Mouse (Mus musculus): ENCODE measurements around the gene Tgds. TPM values are rescaled to one million over a fixed set of nuclear protein-coding genes. Genes with fewer than 3 reads are reported as not detected.
A peak's percentile ranks its signal among the peaks of the same experiment; 100 is the strongest.
"Not testable (repeated sequence)": the region's sequence is repeated elsewhere in the genome, so short reads cannot be mapped to it uniquely, and the experiment has no call there.

Gene Tgds
- polyA plus RNA-seq, 1 experiment from 2014 or later = 36.7 TPM

- Histone ChIP-seq H3K9ac (peak overlapping the region; percentile 70), H3K36me3 (peaks cover 32% of the 10 kb centered on the region), H3K9me3 (replicated peaks) (no peaks in the 10 kb centered on the region; the same call in 1 of the 2 replicates), H3K27me3 (no peaks in the 10 kb centered on the region), H3K4me3 (replicated peaks) (peak overlapping the region; percentile 78), H3K4me2 (peak overlapping the region; percentile 86), H3K4me1 (peaks cover 13% of the 10 kb centered on the region), H3K27ac (no peak overlapping the region)
- ATAC-seq (replicated peaks; ENCODE audit: low FRiP score) = no peak
- WGBS = 77% methylated on average over 7 of the region's 7 CpGs
These were observed 1.1 kb downstream of the Tgds start for GRCm38 (mm10) chr14:118131472-118131871.

GRCm38 (mm10) chr14:118126301-118126700 lies 6.3 kb downstream of the Tgds start:
- no peak overlapping the region for H3K9ac ChIP-seq
- WGBS = 89% methylated on average over 5 of the region's 5 CpGs
- peaks cover 2% of the 10 kb centered on the region for H3K4me1 ChIP-seq
- H3K9me3 ChIP-seq (replicated peaks) = no peaks in the 10 kb centered on the region
- no peak overlapping the region for H3K4me2 ChIP-seq
- H3K36me3 ChIP-seq = peaks cover 78% of the 10 kb centered on the region
- H3K4me3 ChIP-seq (replicated peaks) = no peak overlapping the region
- no peak for ATAC-seq (replicated peaks; ENCODE audit: low FRiP score)
- no peak overlapping the region for H3K27ac ChIP-seq
- H3K27me3 ChIP-seq = no peaks in the 10 kb centered on the region

GRCm38 (mm10) chr14:118124771-118125170 lies 7.8 kb downstream of the Tgds start:
- peaks cover 93% of the 10 kb centered on the region for H3K36me3 ChIP-seq
- no peak overlapping the region for H3K4me2 ChIP-seq
- H3K9ac ChIP-seq = no peak overlapping the region
- H3K4me1 ChIP-seq = no peaks in the 10 kb centered on the region
- no peak overlapping the region for H3K4me3 ChIP-seq (replicated peaks)
- no peaks in the 10 kb centered on the region for H3K27me3 ChIP-seq
- ATAC-seq (replicated peaks; ENCODE audit: low FRiP score) = no peak
- H3K27ac ChIP-seq = no peak overlapping the region
- 92% methylated on average over 4 of the region's 4 CpGs for WGBS
- H3K9me3 ChIP-seq (replicated peaks) = no peaks in the 10 kb centered on the region

GRCm38 (mm10) chr14:118124129-118124528 lies 8.4 kb downstream of the Tgds start:
- WGBS = 84% methylated on average over 5 of the region's 5 CpGs
- no peak overlapping the region for H3K27ac ChIP-seq

GRCm38 (mm10) chr14:118113116-118113515 lies 19.4 kb downstream of the Tgds start:
- H3K27ac ChIP-seq = no peak overlapping the region
- no peaks in the 10 kb centered on the region for H3K9me3 ChIP-seq (replicated peaks)
- H3K36me3 ChIP-seq = peaks cover 69% of the 10 kb centered on the region
- ATAC-seq (replicated peaks; ENCODE audit: low FRiP score) = no peak
- no peak overlapping the region for H3K4me3 ChIP-seq (replicated peaks)
- no peaks in the 10 kb centered on the region for H3K27me3 ChIP-seq
- no peak overlapping the region for H3K9ac ChIP-seq
- 94% methylated on average over 6 of the region's 6 CpGs for WGBS
- H3K4me2 ChIP-seq = no peak overlapping the region
- H3K4me1 ChIP-seq = no peaks in the 10 kb centered on the region

More at GRCm38 (mm10) chr14:118124129-118124528, 8.4 kb downstream of the Tgds start:
- no peaks in the 10 kb centered on the region for H3K4me1 ChIP-seq
- no peak overlapping the region for H3K4me3 ChIP-seq (replicated peaks)
- ATAC-seq (replicated peaks; ENCODE audit: low FRiP score) = no peak
- H3K9ac ChIP-seq = no peak overlapping the region
- H3K4me2 ChIP-seq = no peak overlapping the region
- no peaks in the 10 kb centered on the region for H3K9me3 ChIP-seq (replicated peaks)
- H3K27me3 ChIP-seq = no peaks in the 10 kb centered on the region
- H3K36me3 ChIP-seq = peaks cover 95% of the 10 kb centered on the region

GRCm38 (mm10) chr14:118107479-118107878 lies 25.1 kb downstream of the Tgds start:
- not testable (repeated sequence) for ATAC-seq (replicated peaks; ENCODE audit: low FRiP score); H3K4me1 ChIP-seq; H3K9ac ChIP-seq; H3K4me2 ChIP-seq; H3K27ac ChIP-seq; H3K27me3 ChIP-seq; H3K9me3 ChIP-seq (replicated peaks); H3K4me3 ChIP-seq (replicated peaks)
- 92% methylated on average over 2 of the region's 2 CpGs for WGBS
- H3K36me3 ChIP-seq = peaks cover 17% of the 10 kb centered on the region

GRCm38 (mm10) chr14:118101227-118101990 lies 31.1 kb downstream of the Tgds start:
- no peaks in the 10 kb centered on the region for H3K27me3 ChIP-seq
- no peak overlapping the region for H3K27ac ChIP-seq
- no peak overlapping the region for H3K9ac ChIP-seq
- H3K36me3 ChIP-seq = no peaks in the 10 kb centered on the region
- H3K4me1 ChIP-seq = no peaks in the 10 kb centered on the region
- 81% methylated on average over 14 of the region's 14 CpGs for whole genome bisulfite sequencing
- no peak overlapping the region for H3K4me3 ChIP-seq (replicated peaks)
- no peak for ATAC-seq (replicated peaks; ENCODE audit: low FRiP score)
- H3K9me3 ChIP-seq (replicated peaks) = no peaks in the 10 kb centered on the region
- H3K4me2 ChIP-seq = no peak overlapping the region

GRCm38 (mm10) chr14:118098265-118098664 lies 34.3 kb downstream of the Tgds start:
- H3K4me1 ChIP-seq = no peaks in the 10 kb centered on the region
- no peaks in the 10 kb centered on the region for H3K27me3 ChIP-seq
- ATAC-seq (replicated peaks; ENCODE audit: low FRiP score) = no peak
- 74% methylated on average over 2 of the region's 2 CpGs for WGBS
- H3K9me3 ChIP-seq (replicated peaks) = no peaks in the 10 kb centered on the region
- H3K27ac ChIP-seq = no peak overlapping the region
- H3K36me3 ChIP-seq = no peaks in the 10 kb centered on the region
- H3K4me3 ChIP-seq (replicated peaks) = no peak overlapping the region
- no peak overlapping the region for H3K4me2 ChIP-seq
- H3K9ac ChIP-seq = no peak overlapping the region

GRCm38 (mm10) chr14:118089806-118090392 lies 42.7 kb downstream of the Tgds start:
- Histone ChIP-seq H3K4me1 (peaks cover 15% of the 10 kb centered on the region), H3K27ac (peak overlapping the region; percentile 82; the same call in 1 of the 2 replicates), H3K9ac (peak overlapping the region; percentile 52), H3K4me2 (peak overlapping the region; percentile 77), H3K9me3 (replicated peaks) (no peaks in the 10 kb centered on the region), H3K36me3 (no peaks in the 10 kb centered on the region), H3K27me3 (no peaks in the 10 kb centered on the region; the same call in 1 of the 2 replicates), H3K4me3 (replicated peaks) (peak overlapping the region; percentile 67)
- WGBS = 2% methylated on average over 18 of the region's 18 CpGs
- ATAC-seq (replicated peaks; ENCODE audit: low FRiP score) = peak; percentile 55

GRCm38 (mm10) chr14:118089215-118089805 lies 43.2 kb downstream of the Tgds start:
- Histone ChIP-seq H3K4me2 (peak overlapping the region; percentile 77), H3K36me3 (no peaks in the 10 kb centered on the region), H3K4me3 (replicated peaks) (peak overlapping the region; percentile 67), H3K9ac (peak overlapping the region; percentile 52), H3K27ac (peak overlapping the region; percentile 82), H3K9me3 (replicated peaks) (no peaks in the 10 kb centered on the region), H3K4me1 (peaks cover 15% of the 10 kb centered on the region), H3K27me3 (no peaks in the 10 kb centered on the region; the same call in 1 of the 2 replicates)
- ATAC-seq (replicated peaks; ENCODE audit: low FRiP score) = peak; percentile 83
- WGBS = under 1% methylated on average over 44 of the region's 44 CpGs

- Histone ChIP-seq H3K4me2 (peak overlapping the region; percentile 77), H3K27me3 (no peaks in the 10 kb centered on the region; the same call in 1 of the 2 replicates), H3K4me1 (peaks cover 15% of the 10 kb centered on the region), H3K27ac (peak overlapping the region; percentile 82), H3K9me3 (replicated peaks) (no peaks in the 10 kb centered on the region), H3K4me3 (replicated peaks) (peak overlapping the region; percentile 67), H3K36me3 (no peaks in the 10 kb centered on the region), H3K9ac (peak overlapping the region; percentile 52)
- WGBS = 11% methylated on average over 22 of the region's 22 CpGs
- ATAC-seq (replicated peaks; ENCODE audit: low FRiP score) = peak; percentile 54
These were observed 43.9 kb downstream of the Tgds start for GRCm38 (mm10) chr14:118088437-118089207.

Data from kidney, embryonic 15.5 days (tissue).